Mouse (Mus musculus) neural tube, embryonic 14.5 days (tissue): ENCODE results near the gene Olfr543. TPM values are rescaled to one million over a fixed set of nuclear protein-coding genes. Genes with fewer than 3 reads are reported as not detected.
"Not testable (repeated sequence)": the region's sequence is repeated elsewhere in the genome, so short reads cannot be mapped to it uniquely, and the experiment has no call there.

Experiments used
- ATAC-seq: fragments of 200-750 bp; cut with Nextera tagmentation; 2 replicates; pipeline ENCODE4 v1.8.0; 2017; ENCODE audit warnings: low read depth, mild to moderate bottlenecking, moderate TSS enrichment, moderate library complexity
- H3K27ac ChIP-seq: fragments of 300-500 bp; sonication (generic); 2 replicates; pipeline ENCODE4 v1.5.1; 2014; ENCODE audit warnings: low read depth, mild to moderate bottlenecking, control low read depth, low read length, moderate library complexity, mixed read lengths
- H3K27me3 ChIP-seq: fragments of 300-500 bp; sonication (generic); 2 replicates; pipeline ENCODE4 v1.6.1; 2014; ENCODE audit warnings: low read length; ENCODE audit not compliant: control insufficient read depth, insufficient read depth
- H3K36me3 ChIP-seq: fragments of 300-500 bp; sonication (generic); 2 replicates; pipeline ENCODE4 v1.6.1; 2014; ENCODE audit warnings: low read length, mixed read lengths; ENCODE audit not compliant: control insufficient read depth, insufficient read depth
- H3K4me1 ChIP-seq: fragments of 300-500 bp; sonication (generic); 2 replicates; pipeline ENCODE4 v1.6.1; 2014; ENCODE audit warnings: low read length; ENCODE audit not compliant: control insufficient read depth, insufficient read depth
- H3K4me2 ChIP-seq: fragments of 300-500 bp; sonication (generic); 2 replicates; pipeline ENCODE4 v1.6.1; 2014; ENCODE audit warnings: mild to moderate bottlenecking, low read depth, low read length, control low read depth
- H3K4me3 ChIP-seq: fragments of 300-500 bp; sonication (generic); 2 replicates; pipeline ENCODE4 v1.5.1; 2014; ENCODE audit warnings: low read depth, low read length, control low read depth, mixed read lengths
- H3K9ac ChIP-seq: fragments of 300-500 bp; sonication (generic); replicated peaks from 2 replicates; pipeline ENCODE4 v1.6.1; 2014; ENCODE audit warnings: low read depth, mild to moderate bottlenecking, control low read depth, low read length, mixed read lengths
- H3K9me3 ChIP-seq: fragments of 300-500 bp; sonication (generic); 2 replicates; pipeline ENCODE4 v1.6.1; 2016; ENCODE audit warnings: low read length; ENCODE audit not compliant: control insufficient read depth
- whole genome bisulfite sequencing: fragments of 180-500 bp; shearing (Covaris S2); extraction: QIAGEN DNeasy Blood & Tissue Kit; methylation state at CpG from one replicate; pipeline ENCODE4 v1.1.7; 2014; 5-methylcytosine and 5-hydroxymethylcytosine counted together
- polyA plus RNA-seq: library from polyadenylated mRNA; unstranded; fragments of >200 nt; fragmentation: Nextera tagmentation; extraction: Ambion mirVana; gene quantifications from 2 replicates; pipeline ENCODE4 v1.2.1, GENCODE M21; 2014

The Olfr543 gene
- polyA plus RNA-seq, 1 experiment from 2014 or later, result 1.3 TPM

DNA sequence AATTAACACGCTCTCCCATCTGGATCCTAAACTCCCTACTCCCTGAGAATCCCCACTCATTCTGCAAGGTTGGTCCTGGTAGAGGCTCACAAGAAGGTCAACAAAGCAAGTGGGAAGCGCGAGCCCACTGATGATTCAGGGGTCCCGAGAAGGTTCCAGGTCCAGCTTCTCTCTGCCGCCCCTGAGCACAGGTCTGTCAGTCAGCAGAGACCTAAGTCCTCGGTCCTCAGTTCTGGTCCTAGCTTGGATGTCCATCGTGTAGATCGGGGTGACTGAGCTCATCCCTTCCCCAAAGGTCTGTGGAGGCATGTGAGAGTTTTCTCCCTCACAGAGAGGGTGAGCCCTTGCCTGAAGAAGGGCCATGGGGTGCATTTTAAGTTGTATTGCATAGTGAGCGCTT is 26.6 kb upstream of the Olfr543 start:
- Histone ChIP-seq H3K27me3 (no peaks in the 10 kb centered on the region; the same call in 1 of the 2 replicates), H3K4me2 (no peak overlapping the region), H3K4me3 (no peak overlapping the region), H3K36me3 (no peaks in the 10 kb centered on the region), H3K27ac (no peak overlapping the region), H3K9ac (no peak overlapping the region), H3K4me1 (no peaks in the 10 kb centered on the region), H3K9me3 (no peaks in the 10 kb centered on the region)
- ATAC-seq, result no peak
- 87% methylated on average over 9 of the region's 9 CpGs for WGBS

- H3K36me3 ChIP-seq, result no peaks in the 10 kb centered on the region
- WGBS, result 53% methylated on average over 3 of the region's 3 CpGs
- H3K27ac ChIP-seq, result no peak overlapping the region
- ATAC-seq, result peak; percentile 89
- H3K27me3 ChIP-seq, result no peaks in the 10 kb centered on the region
- H3K4me1 ChIP-seq, result no peaks in the 10 kb centered on the region
- no peaks in the 10 kb centered on the region for H3K9me3 ChIP-seq
- H3K4me2 ChIP-seq, result no peak overlapping the region
- no peak overlapping the region for H3K9ac ChIP-seq
- H3K4me3 ChIP-seq, result no peak overlapping the region
These were observed 25.4 kb upstream of the Olfr543 start for GRCm38 (mm10) chr7:102506848-102507247.

DNA sequence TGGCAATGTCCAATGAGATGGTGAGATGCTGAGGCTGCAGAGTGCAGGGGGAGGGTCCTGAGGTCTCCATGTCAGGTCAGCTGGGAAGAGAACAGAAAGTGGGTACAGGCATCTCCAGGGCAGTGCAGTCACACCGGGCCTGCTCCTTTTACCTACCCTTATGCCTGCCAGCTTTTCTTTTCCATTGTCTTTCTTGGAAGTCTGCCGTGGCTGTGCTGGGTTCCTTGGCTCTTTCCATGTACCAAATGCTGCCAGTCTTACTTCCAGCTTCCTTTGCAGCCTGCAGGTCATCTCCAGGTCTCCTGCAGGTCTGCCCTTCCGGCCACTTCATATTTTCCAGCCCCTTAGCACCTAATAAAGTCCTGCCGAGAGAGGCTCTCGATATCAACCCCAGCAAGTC is 20.5 kb upstream of the Olfr543 start:
- Histone ChIP-seq H3K27me3 (no peaks in the 10 kb centered on the region), H3K27ac (no peak overlapping the region), H3K4me3 (no peak overlapping the region), H3K36me3 (no peaks in the 10 kb centered on the region), H3K9me3 (no peaks in the 10 kb centered on the region), H3K9ac (no peak overlapping the region), H3K4me2 (no peak overlapping the region), H3K4me1 (no peaks in the 10 kb centered on the region)
- 80% methylated on average over 5 of the region's 5 CpGs for WGBS
- no peak for ATAC-seq

DNA sequence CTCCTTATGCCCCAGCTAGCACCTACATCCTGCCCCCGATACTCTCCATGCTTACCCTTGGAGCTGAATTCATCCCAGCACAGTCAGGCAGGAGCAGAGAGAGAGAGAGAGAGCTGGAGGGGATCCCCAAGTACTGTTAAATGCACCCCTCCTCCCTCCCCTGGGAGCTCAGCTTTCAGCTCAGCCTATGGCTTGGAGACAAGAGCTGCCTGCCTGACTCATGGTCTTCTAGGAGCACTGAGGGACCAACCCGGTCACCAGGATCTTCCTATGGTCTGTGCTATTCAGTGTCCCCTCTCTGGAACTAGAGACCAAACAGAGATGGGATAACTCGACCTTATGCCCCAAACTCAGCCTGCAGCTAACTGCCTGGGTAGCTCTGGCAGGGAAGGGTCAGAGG is 18.0 kb upstream of the Olfr543 start, which contains the start of gene Olfr545:
Gene Olfr545 (minus strand): TSS at position 101 of the 400 bp plus-strand sequence.
- H3K4me3 ChIP-seq, result no peak within 1 kb of the TSS
- ATAC-seq, result no peak
- no peak within 1 kb of the TSS for H3K4me2 ChIP-seq
- no peak within 1 kb of the TSS for H3K9ac ChIP-seq
- H3K27me3 ChIP-seq, result no peaks in the 10 kb centered on the region
- H3K36me3 ChIP-seq, result no peaks in the 10 kb centered on the region
- H3K27ac ChIP-seq, result no peak within 1 kb of the TSS
- H3K9me3 ChIP-seq, result no peaks in the 10 kb centered on the region
- no peaks in the 10 kb centered on the region for H3K4me1 ChIP-seq
- 77% methylated on average over 3 of the region's 3 CpGs for WGBS

GRCm38 (mm10) chr7:102494416-102494815 is 12.9 kb upstream of the Olfr543 start:
- H3K4me1 ChIP-seq, H3K4me2 ChIP-seq, H3K27me3 ChIP-seq, H3K9me3 ChIP-seq, H3K4me3 ChIP-seq, H3K27ac ChIP-seq, ATAC-seq, H3K36me3 ChIP-seq, H3K9ac ChIP-seq: not testable (repeated sequence)
- 55% methylated on average over 7 of the region's 7 CpGs for WGBS

DNA sequence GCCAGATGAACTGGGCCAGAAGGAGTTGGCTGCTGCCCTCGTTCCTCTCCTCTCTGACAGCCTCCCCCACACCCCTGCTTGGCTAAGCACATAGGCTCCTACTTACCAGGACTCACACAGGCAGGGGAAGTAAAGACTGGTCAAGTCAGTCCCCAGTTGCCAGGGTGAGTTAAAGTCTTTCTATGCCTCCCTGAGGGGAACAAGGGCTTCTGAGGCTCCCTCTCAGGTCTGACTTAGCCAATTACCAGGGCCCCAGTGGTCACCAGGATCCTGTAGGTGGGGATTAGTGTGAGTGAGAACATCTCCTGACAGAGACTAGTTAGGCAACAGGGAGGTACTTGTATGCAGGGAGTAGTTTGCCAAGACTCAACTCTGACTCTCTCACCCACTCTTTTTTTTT is 6.7 kb upstream of the Olfr543 start, which contains the start of gene Olfr544:
Gene Olfr544 (minus strand): TSS at position 153 of the 400 bp plus-strand sequence.
- Histone ChIP-seq H3K36me3 (no peaks in the 10 kb centered on the region), H3K4me2 (no peak within 1 kb of the TSS), H3K4me1 (no peaks in the 10 kb centered on the region), H3K4me3 (no peak within 1 kb of the TSS), H3K27ac (no peak within 1 kb of the TSS), H3K27me3 (no peaks in the 10 kb centered on the region), H3K9me3 (no peaks in the 10 kb centered on the region), H3K9ac (no peak within 1 kb of the TSS)
- 59% methylated on average over 1 of the region's 1 CpGs for WGBS
- no peak for ATAC-seq

- Histone ChIP-seq H3K4me1 (no peaks in the 10 kb centered on the region), H3K36me3 (no peaks in the 10 kb centered on the region), H3K4me3 (no peak overlapping the region), H3K9me3 (no peaks in the 10 kb centered on the region), H3K27me3 (no peaks in the 10 kb centered on the region), H3K4me2 (no peak overlapping the region), H3K27ac (no peak overlapping the region), H3K9ac (no peak overlapping the region)
- ATAC-seq, result no peak
- WGBS, result 81% methylated on average over 1 of the region's 1 CpGs
These were observed 4.6 kb upstream of the Olfr543 start for GRCm38 (mm10) chr7:102486105-102486504.

- not testable (repeated sequence) for H3K27me3 ChIP-seq, H3K36me3 ChIP-seq, H3K27ac ChIP-seq, H3K9me3 ChIP-seq, H3K4me2 ChIP-seq, H3K9ac ChIP-seq, H3K4me1 ChIP-seq, ATAC-seq, H3K4me3 ChIP-seq
- WGBS, result 65% methylated on average over 8 of the region's 8 CpGs
These were observed 3.3 kb upstream of the Olfr543 start for GRCm38 (mm10) chr7:102484766-102485165.

DNA sequence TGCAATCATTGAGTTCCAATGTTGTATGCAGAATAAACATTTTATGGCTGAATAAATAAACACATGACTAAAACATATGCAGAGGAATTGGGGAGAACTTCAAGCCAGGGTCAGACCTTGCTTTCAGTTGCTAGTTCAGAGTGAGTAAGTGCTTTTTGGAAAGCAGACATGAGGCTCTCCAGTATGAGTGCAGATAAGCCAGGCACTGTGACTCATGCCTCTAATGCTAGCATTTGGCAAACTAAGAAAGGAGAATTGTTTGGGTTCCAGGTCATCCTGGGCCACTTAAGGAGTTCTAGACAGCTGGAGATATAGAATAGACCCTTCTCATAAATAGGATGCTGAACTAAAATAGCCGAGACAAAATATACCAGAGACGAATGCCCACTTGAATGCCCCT is 2.2 kb upstream of the Olfr543 start:
- WGBS, result 94% methylated on average over 2 of the region's 2 CpGs
- Histone ChIP-seq H3K9ac (no peak overlapping the region), H3K4me1 (no peaks in the 10 kb centered on the region), H3K27me3 (no peaks in the 10 kb centered on the region), H3K36me3 (no peaks in the 10 kb centered on the region), H3K27ac (no peak overlapping the region), H3K9me3 (no peaks in the 10 kb centered on the region), H3K4me3 (no peak overlapping the region), H3K4me2 (no peak overlapping the region)
- ATAC-seq, result no peak

- no peak overlapping the region for H3K4me3 ChIP-seq
- H3K4me1 ChIP-seq, result no peaks in the 10 kb centered on the region
- H3K27ac ChIP-seq, result no peak overlapping the region
- H3K27me3 ChIP-seq, result no peaks in the 10 kb centered on the region
- no peak for ATAC-seq
- H3K9me3 ChIP-seq, result no peaks in the 10 kb centered on the region
- WGBS, result 96% methylated on average over 4 of the region's 4 CpGs
- H3K9ac ChIP-seq, result no peak overlapping the region
- H3K36me3 ChIP-seq, result no peaks in the 10 kb centered on the region
- no peak overlapping the region for H3K4me2 ChIP-seq
These were observed 658 bp downstream of the Olfr543 start for GRCm38 (mm10) chr7:102480821-102481220.
